Mouse (Mus musculus) thymus, postnatal 25 days (tissue): ENCODE data around the gene Cd209c.

Experiments
- DNase-seq: peaks from one replicate; pipeline ENCODE4 v3.0.0; 2022

Cd209c gene

GRCm38 (mm10) chr8:3954646-3955045, at the start of gene Cd209c:
Gene Cd209c (minus strand): TSS chr8:3954746.
- no peak for DNase-seq

DNA sequence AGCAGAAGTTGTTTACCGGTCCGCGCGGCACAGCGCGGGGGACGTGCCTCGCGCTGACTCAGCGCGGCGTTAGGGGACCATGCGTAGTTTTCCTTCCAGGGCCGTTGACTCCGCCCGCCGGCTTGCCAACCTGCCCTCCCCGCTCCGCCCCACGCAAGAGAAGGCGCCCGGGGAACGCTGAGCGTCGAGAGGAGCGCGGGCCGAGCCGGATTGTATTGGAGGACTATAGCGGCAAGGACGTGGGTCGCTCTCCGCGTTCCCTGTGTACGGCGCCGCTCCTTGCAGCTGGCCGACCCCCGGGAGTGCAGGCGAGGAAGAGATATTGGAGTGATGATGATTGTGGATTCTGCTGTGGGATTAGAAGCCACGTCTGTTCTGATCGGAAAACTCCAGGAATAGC, 39.7 kb upstream of the Cd209c start:
- no peak for DNase-seq

DNA sequence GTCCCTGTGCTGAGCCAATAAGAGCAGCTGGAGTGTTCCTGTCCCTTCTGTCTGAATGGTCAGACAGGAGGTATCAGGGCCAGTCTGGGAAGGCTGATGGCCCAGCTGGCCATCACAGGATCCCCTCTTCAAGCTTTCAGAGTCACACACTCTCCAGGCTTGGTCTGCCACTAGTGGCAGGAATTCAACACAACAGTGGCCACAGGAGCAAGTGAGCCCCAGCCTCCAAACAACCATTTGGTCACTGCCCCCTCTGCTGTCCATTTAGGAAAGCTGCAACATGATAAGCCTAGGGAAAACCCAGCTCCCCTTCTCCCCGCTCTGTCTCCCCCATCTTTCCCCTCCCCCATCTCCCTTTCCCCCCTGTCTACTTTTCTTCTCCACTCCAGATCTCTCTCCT, 1.5 kb upstream of the Cd209c start:
- DNase-seq = no peak

DNA sequence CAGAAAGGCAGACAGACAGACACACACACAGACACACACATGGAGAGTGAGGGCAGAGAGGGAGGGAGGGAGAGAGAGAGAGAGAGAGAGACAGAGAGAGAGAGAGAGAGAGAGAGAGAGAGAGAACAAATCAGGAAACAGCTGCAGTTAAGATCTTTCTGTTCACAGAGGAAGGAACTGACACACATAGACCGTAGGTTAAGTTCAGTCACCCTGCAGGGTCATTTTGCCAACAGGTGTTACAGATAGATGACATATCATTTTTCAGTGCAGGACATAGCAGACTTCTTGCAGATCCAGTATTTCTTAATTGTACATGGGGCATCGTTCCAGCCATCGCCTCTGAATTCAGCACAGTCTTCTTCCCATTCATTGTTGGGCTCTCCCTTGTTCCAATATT, 14.5 kb downstream of the Cd209c start:
- DNase-seq = no peak

DNA sequence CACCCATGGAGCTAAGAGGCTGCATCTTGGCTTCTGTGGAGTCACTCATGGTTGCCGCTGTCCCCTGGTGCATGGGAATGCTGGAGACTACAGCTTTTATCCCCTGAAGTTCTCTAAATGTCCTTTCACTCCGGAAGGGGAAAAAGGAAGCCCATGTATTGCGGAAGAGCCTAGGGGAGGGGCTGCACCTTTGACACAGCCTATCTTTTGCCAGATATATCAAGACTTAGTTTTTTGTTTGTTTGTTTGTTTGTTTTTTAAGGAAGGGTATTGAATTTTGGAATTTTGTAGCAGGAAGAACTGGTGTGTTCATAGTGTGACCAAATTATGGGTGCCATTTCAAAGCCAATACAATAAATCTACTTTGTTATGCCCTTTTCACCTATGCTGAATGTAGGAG, 27.8 kb downstream of the Cd209c start, which contains the start of gene Cd209b:
TSS of gene Cd209b (minus strand) at position 101 of the 400 bp plus-strand sequence.
- no peak for DNase-seq
